Mouse (Mus musculus) spleen, postnatal 36 days (tissue): ENCODE data around the gene Klhdc8b.

Source experiments
- DNase-seq, 2 experiments: peaks; one replicate each; pipeline ENCODE4 v3.0.0; 2022; ENCODE audit warnings: low spot score in 2 of 2, mixed read lengths in 1 of 2

Gene Klhdc8b

GRCm38 (mm10) chr9:108481520-108482210 is 20.3 kb upstream of the Klhdc8b start:
- DNase-seq, result no peak

- DNase-seq, result no peak
These were observed 19.6 kb upstream of the Klhdc8b start for GRCm38 (mm10) chr9:108480813-108481519.

DNA sequence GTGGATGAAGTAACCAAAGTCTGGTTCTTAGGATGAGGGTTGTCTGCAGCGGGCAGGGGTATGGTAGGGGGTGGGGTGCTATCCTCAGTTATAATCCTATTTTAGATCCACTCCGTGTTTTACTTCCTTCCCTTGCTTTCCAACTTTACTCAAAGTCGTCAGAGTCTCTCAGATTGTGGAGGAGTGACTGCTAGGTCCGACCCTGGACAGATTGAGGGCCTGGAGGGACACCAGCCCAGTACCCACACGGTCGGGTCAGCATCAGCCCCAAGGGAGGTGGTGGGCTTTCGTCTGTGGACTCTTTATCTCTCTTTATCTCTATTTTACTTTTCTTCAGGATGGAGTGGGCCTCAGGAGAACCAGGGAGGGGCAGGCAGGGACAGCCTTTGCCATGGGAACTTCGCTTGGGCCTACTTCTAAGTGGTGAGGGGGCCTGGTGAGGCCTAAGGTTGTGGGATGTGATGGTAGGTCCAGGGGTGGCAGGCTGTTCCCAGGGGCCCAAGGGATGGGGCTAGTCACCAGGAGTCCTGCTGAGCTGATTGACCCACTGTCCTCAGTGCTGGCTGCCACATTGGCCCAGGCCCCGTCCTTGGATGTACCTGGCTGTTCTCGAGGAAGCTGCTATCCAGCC is 18.5 kb upstream of the Klhdc8b start, which contains the start of gene Lamb2:
Gene Lamb2 (plus strand): TSS at position 16 of the 631 bp plus-strand sequence.
- DNase-seq, result no peak

DNA sequence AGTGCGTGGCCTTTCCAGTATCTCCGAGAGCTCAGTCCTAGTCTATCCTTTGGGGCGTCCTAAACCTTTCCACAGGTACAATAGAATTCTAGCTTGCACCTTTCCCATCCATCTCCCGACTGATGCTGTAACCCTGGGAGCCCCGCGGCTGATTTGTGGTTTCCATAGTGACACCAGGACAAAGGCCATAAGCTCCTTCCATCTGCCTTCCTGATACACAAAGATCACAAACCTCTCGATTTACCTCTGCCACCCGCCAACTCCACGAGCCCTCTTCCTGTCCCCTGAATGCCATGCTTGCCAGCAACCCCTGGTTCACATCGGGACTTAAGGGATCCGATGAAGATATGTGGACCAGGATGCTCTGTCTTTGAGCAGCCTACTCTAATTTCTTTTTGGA is 17.9 kb upstream of the Klhdc8b start:
- no peak for DNase-seq

GRCm38 (mm10) chr9:108478638-108479156 is 17.3 kb upstream of the Klhdc8b start:
- no peak for DNase-seq

DNA sequence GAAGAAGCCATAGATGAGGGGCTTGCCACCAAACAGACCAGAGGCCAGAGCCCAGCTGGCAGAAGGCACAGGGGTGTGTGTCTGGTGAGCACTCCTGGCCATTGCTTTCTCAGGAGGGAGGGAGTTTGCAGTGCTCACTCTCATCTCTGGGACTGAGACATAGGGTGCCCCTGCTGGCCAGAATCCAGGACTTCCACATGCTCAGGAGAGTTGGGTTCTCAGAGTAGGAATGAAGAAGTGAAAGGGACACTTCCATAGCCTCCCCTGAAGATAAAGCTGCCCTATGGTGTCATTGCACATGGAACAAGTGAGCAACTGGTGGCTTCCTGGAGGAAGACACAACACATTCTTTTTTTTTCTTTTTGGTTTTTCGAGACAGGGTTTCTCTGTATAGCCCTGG is 13.1 kb upstream of the Klhdc8b start:
- DNase-seq, result no peak

DNA sequence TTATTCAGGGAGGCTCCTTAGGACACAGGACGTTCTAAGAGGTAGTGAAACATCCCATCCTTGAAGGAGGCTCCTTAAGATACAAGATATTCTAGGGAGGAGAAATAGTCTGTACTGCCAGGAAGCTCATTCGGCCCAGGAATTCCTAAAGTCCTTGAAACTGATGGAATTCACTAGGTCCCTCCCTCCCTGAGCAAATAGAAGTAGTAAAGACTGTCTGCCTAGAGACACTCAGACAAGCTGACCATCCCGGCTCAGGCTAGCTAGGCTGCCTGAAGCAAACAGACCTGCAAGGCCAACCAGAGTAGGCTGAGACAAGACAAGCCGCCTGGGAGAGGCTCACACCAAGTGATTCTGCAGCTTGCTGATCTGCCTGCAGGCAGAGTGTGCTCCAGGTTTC is 8.5 kb upstream of the Klhdc8b start:
- no peak for DNase-seq

DNA sequence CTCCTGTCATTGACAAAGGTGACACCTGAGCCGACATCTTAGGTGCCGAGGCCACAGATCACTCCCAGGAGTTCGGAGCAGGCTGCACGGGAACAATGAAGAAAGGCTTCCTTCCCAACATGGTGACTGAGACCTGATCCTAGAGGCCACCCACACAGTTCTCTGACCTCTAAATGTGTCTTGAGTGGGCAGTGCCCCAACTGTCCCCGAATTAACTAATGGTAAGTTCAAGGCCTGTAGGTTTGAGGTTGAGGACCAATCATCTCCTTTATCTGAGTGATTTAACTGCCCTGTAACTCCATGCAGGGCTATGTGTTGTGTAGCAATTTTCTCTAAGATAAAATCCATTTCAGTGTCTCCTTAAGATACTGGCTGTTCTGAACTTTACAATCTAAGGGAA is 8.0 kb upstream of the Klhdc8b start:
- DNase-seq, result no peak

- no peak for DNase-seq
These were observed 4.8 kb upstream of the Klhdc8b start for GRCm38 (mm10) chr9:108466219-108466618.

DNA sequence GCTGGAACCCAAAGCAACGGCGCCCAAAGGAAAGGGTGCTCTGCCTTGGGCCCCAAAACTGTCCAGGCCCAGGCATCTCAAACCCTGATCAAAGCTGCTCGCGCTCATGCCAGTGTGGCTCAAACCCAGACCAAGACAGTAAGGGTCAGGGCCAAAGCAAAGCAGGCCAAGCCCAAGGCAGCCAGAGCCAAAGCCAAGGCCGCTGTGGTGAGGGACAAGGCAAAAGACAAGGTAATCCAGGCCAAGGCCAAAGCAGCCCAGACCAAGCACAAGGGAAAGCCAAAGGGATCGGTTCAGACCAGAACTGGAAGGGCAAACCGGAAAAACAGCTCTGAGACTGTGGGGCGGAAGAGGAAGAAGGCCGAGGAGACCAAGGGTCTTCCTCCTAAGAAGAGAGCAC is 2.3 kb upstream of the Klhdc8b start:
- no peak for DNase-seq

DNA sequence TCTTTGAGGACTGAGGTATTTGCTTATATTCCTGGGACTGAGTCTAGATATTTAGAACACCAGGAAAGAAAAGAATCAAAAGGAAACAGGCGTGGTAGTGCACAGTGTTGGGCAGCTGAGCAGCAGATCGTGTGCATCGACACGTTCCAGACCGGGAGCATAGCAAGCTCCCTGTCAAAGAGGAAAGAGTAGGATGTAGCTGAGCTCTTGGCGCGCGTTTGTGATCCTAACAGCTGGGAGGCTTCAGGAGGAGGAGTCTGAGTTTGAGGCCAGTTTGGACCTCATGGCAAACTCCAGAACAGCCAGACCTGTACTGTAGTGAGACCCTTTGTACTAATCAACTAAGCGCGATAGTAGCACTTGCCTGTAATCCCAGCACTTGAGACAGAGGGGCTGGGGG is 811 bp upstream of the Klhdc8b start:
- no peak for DNase-seq

DNA sequence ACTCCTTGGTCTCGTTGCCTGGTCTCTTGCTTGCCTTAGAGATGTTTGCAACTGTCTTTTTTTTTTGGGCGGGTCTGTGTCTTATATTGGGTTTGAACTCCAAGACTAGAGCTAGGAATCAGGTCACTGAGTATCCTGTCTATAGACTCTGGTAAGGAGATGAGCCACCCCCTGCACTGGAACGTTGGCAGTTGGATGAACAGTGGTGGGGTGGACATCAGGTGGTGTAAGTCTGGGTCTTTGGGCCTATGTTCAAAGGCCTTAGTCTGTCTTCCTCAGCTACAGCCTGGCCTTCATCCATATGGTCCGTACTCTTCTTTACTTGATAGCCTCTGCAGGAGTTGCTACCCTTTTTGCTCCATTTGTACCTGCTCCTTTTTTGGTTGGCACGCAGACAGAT is 294 bp upstream of the Klhdc8b start:
- no peak for DNase-seq

GRCm38 (mm10) chr9:108460319-108461178 is 832 bp downstream of the Klhdc8b start, which contains the start of gene Ccdc71:
Ccdc71 (plus strand) TSS chr9:108460527.
- peak; percentile 78 to 83 for DNase-seq

DNA sequence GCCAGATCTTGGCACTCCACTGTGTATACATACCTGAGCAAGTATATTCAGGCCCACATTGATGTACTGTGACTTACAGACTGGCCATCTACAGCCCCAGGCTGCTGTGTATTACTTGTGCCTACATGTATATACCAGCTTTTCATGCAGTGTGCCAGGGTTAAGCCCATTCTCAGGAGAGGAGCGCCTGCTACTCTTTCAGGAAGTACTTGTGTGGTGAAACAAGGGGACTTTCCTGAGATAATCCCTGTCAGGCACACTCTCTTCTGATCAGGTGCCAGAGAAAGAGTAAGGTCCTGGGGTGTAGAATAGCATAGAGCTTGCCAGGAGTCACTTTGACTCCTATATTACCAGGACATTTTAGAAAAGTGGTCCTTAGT is 1.5 kb downstream of the Klhdc8b start:
- no peak for DNase-seq

DNA sequence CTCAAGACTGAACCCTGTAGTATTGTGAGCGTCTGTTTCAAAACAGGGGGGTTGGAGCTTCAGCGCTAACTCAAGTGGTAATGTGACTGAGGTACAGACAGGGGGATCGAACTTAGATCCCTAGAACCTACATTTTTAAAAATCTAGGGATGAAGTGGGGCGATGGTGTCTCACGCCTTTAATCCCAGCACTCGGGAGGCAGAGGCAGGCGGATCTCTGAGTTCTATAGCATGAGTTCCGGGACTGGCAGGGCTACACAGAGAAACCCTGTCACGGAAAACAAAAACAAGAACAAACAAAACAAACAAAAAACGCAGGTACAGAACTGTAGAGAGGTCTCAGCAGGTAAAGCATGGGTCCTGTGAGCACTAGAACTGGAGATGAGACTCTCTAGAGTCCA is 4.4 kb downstream of the Klhdc8b start:
- DNase-seq, result no peak

DNA sequence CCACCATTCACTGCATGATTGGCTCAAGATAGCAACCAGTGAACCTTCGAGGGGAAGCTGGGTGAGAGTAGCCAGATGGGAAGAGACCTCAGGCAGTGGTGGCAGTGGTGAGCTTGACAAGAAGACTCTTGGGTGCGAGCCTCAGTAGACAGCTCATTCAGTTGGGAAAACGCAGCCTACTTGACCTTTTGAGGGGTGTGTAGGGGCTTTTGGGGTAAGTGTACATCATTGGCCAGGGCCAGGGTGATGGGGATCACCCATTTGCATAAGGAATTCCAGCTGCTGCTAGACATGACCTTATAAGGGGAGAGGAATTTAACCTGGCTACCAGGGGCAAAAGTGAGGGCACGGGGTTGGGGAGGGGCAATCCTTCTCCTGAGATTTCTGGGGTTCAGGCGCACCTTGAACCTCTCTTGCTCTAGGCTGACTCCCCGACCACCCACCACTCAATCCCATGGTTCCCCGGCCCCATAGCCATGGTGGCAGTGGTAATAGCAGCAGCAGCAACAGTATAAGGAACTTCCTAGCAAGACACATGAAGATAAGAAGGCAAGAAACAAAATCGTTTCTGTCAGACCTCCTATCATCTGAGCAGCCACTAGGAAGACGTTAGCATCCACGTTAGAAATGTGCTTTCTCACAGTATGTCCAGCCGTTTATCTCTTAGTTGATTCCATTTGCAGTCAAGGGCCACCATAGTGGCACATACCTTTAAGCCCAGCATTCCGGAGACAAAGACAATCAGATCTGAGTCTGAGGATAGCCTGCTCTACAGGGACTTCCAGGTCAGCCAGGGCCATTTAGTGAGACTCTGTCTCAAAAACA is 5.4 kb downstream of the Klhdc8b start:
- DNase-seq, result no peak

DNA sequence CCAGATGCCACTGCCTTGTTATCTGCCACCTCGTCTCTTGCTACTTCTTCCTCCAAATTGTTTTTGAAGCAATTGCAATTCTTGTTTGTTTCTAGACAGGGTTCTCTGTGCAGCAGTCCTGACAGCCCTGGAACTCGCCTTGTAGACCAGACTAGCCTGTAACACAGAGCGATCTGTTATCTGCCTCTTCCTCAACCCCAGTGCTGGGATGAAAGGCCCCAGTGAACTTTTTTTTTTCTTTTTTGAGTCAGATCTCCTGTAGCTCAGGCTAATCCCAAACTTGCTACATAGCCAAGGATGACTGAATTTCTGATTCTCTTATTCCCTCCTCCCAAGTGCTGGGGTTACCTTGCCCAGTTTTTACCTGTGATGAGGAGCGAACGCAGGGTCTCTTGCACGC is 7.0 kb downstream of the Klhdc8b start:
- no peak for DNase-seq

DNA sequence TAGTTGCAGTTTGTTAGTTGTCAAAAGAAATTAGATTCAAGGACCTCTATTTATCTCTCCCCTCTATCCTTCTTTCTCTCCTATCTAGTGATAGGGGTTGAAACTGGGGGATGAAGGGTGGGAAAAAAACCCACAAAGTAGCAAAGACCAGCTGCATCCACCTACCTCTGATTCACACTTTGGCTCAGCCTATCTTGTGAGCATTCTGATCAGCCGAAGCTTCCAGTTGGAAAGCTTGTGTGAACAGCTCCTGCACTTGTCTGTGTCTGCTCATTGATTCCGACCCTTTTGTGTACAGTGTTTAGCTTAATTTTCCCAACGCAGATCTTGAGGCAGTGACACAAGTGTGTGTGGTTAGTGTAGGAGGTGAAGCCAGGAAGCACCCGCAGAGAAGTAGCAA is 7.9 kb downstream of the Klhdc8b start:
- no peak for DNase-seq

DNA sequence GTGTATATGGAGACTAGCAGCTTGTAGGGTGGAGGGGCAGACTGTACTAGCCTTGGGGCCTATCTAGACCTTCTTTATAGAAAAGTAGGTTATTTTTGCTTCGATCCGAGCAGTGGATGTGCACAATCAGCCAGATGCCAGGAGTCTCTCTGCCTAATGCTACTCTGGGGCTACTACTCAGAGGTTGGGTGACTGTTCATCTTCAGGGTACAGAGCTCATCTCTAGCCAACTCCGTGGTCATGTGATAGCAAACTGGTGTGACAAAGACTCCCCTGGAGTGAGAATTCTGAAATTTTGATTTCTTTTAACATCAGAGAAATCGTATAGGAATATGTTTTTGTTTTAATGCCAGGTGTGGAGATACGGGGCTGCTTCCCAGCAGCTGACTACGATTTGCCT is 8.5 kb downstream of the Klhdc8b start:
- no peak for DNase-seq

- peak; percentile 73 to 79 for DNase-seq
These were observed 9.0 kb downstream of the Klhdc8b start for GRCm38 (mm10) chr9:108452291-108452906.
